Mouse (Mus musculus) spleen, postnatal 10 days (tissue): ENCODE measurements around the gene Mark1.

Experiments
- DNase-seq, 2 experiments: peaks; one replicate each; pipeline ENCODE4 v3.0.0; 2021 to 2022; ENCODE audit warnings: low spot score in 2 of 2

The Mark1 gene

DNA sequence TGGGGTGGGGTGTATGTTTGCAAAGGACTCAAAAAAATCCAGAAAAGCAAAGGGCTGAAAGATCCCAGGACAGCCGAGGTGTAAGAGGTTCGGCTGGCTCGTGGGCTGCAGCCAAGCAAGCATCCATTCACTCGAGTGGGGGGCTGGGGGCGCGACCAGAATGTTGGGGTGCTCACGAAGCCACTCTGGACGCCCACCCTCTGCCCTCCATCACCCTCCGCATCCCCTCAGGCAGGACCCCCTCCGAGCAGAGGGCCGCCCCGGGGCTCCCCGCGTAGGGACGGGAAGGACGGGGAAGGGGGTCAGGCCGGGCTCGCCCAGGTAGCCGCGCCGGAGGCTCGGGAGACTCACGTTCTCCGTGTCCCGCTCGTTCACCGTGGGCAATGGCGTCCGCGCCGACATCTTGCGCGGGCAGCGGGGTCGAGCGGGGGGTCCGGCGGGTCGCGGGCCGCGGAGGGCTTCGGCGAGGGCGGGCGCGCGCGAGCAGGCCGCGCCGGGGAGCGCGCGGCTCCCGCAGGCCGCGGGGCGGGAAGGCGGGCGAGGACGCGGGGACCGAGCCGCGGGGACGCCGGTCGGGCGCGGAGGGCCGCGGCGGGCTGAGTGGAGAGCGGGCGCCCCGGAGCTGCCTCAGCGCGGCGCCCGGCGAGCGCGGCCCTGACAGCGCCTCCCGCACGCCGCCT, at the start of gene Mark1:
TSS of gene Mark1 (minus strand) at position 500 of the 680 bp plus-strand sequence.
- no peak for DNase-seq

DNA sequence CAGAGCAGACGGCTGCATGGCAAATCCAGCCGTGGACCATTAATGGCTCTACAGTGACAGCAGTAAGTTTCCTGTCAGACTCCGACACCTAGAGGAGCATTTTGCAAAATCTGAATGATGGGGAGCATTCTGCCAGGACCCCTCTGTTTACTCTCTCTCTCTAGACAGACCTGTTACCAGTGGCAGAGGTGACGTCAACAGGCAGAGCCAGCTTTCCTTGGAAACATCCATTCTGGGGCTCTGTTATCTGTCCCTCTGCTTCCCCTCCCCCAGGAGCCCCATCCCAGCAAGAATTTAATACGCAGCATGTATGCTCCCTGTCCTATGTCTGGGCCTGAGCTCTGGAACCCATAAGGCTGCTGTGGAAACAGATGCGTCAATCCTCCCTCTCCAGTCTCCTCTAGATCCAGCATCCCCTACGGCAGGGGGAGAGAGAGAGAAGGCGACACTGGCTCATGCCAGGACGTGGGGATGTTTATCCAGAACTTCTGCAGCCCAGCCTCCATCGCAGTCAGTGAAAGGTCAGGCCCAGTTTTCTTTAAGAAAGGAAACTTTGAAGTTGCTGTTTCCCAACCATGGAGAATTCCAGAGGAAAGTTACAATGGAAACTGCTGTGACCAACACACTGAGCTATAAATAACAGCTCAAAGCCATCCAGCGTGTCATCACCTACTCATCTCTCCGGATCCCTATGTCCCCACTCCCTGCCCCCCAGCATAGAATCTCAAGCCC, 48.3 kb upstream of the Mark1 start:
- no peak for DNase-seq

- no peak for DNase-seq
Observed at GRCm38 (mm10) chr1:185046513-185046912, 47.1 kb upstream of the Mark1 start.

DNA sequence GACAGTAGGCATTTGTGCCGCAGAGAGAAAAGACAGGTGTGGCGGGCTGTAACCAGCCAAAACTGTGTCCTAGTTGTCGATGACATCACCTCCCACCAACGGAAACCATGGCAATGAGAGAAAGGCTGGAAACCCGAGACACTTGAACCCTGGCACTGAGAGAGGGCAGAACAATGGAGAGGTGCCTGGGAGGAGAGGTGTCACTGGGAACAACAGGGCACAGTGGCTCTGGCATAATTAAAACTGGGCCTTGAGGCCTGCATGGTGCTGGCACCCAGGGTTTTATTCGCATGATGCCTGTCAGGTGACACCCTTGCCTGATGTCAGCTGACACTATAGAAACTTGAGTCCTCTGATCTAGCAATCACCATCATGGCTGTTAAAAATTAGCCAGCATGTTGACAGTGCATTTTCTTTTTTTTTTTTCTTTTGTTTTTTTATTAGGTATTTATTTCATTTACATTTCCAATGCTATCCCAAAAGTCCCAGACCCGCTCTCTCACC, 38.9 kb upstream of the Mark1 start:
- DNase-seq, result no peak

DNA sequence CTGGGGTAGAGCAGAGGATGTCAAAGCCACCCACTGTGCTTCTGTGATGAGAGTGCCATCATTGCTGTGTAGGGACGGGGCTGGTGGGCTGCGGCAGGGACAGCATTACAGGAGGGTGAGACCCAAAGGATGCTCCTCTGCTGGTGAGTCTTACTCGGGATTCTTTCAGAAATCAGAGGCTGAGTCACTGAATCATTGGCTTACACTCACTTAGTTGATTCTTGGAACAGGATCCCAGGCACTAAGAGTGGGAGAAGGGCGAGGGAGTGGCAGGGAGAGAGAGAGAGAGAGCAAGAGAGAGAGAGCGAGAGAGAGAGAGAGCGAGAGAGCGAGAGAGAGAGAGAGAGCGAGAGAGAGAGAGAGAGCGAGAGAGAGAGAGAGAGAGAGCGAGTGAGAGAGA, 31.2 kb upstream of the Mark1 start:
- no peak for DNase-seq

DNA sequence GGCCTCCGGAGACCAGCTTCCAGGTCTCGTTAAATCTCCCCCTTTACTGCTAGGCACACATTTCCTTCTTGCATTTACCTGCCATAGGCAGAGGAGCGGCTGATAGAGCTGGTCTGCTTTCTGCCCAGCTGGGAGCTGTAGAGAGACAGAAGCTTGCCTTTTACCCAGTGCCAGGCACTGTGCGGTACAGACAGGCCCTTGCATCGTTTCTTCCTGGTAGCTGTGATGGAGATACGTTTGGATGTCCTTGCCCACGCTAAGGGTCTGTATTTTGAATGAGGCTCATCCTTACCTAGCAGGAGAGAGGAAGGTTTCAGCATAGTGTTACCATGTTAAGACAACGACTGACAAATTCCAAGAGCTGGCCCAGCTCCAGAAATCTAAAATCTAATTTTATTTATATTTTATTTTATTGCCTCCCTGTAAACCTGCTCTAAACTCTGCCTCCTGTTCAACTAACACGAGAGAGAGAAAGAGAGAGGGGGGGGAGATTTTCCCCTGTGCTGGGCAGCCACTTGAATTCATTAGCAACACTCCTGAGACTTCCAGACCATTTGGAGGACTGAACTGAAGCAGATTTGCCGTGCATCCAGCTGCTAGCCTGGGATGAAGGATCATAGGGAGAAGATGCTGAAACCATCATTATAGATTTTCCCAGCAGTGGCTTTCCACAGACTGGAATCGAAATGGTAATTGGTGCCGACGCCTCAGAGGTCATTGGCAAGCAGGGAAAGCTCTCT, 21.2 kb upstream of the Mark1 start:
- DNase-seq, result no peak

DNA sequence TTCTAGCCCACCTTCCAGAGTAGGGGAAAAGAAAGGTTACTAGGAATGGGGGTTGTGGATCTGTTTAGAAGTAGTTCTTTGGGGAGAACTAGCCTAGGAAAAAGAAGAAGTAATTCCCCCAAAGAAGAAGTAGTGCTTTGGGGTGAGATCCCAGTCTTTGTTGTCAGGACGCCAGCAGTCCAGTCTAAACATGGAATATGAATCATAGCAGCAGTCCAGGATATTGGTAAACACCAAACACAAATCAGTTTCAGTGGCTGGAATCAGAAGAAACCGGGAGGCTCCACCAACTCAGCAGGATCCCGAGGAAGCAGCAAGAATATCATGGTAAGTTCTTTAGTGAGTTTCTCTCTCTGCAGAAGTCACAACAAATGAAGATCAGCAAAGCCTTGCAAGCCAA, 13.2 kb upstream of the Mark1 start:
- DNase-seq, result no peak

GRCm38 (mm10) chr1:185007066-185007465, 7.7 kb upstream of the Mark1 start:
- DNase-seq, result no peak

DNA sequence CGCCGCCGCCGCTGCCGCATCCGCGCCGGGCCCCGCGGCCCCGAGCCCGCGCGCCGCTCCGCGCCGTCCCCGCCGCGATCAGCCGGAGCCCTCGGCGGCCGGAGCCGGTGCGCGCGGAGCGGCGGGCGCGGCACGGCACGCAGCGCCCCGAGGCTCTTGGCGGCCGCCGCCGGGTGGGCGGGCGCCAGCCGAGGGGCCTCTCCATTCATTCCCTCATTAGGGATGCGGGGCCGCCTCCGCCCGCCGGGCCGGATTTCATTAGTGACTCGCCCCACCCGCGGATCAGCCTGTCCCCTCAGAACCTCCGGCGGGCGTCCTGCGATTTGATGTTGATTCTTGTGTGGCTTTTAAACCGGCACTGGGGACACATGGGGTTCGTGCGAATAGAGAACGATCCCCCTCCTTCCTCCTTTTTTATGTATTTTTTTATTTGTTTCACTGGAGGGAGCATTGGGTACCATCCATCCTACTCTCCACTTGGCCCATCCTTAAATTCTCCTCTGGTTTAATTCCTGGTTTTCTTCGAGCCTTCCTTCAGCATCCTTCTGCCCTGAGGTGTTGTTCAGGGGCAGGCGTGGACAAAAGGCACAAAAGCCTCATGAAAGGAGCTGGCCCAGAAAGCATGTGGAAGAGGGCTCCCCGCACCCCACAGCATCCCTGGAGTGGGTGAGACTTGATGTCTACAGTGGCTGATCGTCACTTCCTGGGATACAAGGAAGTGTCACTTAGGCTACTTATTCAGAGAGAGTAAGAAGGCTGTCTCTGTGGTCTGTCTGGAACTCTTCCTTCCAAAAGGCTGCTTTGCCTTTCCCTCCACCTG, 620 bp upstream of the Mark1 start:
- DNase-seq, result no peak

DNA sequence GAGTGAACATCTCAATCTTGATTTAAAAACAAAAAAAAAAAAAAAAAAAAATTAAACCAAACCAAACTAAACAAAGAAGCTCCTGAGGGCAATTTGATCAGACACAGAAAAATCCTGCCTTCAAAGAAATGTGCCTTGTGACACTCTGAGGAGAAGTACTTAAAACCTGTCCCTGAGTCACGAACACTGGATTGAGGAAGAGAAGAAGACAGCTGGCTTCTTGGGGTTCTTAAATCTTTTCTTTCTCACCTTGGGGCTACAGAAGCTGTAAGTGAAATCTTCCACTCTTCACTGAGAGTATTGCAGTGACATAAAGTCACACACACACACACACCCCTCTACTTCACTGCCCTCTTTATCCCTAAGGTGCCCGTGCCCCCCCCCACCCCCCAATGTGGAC, 739 bp downstream of the Mark1 start:
- no peak for DNase-seq

- DNase-seq, result no peak
Observed at GRCm38 (mm10) chr1:184998161-184998560, 1.2 kb downstream of the Mark1 start.

GRCm38 (mm10) chr1:184997466-184997865, 1.9 kb downstream of the Mark1 start:
- no peak for DNase-seq

DNA sequence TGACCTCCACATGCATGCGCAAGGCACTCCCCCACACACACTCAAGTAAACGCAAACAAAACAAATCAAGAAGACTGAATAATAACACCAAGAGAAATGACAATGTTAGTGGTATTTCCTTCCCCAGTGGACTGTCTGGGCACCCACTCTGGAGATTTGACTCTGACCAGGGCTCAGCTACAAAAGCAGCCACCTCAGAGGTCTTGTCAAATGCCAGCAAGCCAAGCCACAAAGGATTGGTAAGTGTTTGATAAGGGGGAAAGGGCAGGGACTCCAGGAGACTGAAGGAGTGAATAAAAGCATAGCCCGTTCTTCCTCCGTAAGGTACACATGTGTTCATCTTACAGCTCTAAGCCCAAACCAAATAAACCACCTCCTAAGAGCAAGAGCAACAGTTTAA, 4.0 kb downstream of the Mark1 start:
- DNase-seq, result no peak

- no peak for DNase-seq
Observed at GRCm38 (mm10) chr1:184991191-184991590, 8.2 kb downstream of the Mark1 start.

DNA sequence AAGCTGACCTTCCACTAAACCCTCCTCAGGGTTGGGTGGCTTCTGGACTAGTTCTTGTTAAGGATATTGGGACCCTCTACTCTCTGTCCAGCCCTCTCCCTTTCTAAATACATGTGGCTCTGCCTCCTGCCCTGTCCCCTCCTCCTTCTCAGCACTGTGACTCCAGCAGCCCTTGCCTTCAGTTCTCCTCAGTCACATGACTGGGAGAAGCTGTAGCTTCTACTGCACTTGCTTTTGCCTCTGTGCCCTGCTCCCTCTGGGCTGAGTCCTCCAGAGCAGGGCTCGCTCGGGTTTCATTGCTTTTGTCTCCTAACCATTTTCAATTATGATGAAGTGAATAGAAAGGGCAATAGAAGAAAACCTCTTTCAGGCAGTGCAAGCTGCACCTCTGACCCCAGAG, 12.6 kb downstream of the Mark1 start:
- no peak for DNase-seq

DNA sequence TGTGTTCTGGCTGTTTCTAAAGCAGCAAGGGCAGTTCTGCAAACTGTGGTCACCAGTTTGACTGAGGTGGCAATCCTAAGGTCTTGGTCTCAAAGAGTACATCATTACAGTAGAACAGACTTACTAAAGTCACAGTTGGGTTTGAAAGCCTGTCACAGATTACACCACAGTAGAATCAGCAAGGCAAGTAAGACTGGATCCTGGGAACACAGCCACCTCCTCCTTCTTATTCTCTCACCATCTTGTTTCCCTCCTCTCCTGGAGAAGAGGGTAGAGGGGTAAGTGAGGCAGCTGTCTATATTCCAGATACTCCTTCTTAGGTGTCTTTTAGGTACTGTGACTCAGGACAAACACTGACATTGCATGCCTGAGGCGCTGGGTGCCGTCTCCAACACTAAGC, 14.6 kb downstream of the Mark1 start:
- no peak for DNase-seq

- DNase-seq, result no peak
Observed at GRCm38 (mm10) chr1:184983751-184984150, 15.6 kb downstream of the Mark1 start.

GRCm38 (mm10) chr1:184972214-184972776, 27.1 kb downstream of the Mark1 start:
- DNase-seq, result no peak

DNA sequence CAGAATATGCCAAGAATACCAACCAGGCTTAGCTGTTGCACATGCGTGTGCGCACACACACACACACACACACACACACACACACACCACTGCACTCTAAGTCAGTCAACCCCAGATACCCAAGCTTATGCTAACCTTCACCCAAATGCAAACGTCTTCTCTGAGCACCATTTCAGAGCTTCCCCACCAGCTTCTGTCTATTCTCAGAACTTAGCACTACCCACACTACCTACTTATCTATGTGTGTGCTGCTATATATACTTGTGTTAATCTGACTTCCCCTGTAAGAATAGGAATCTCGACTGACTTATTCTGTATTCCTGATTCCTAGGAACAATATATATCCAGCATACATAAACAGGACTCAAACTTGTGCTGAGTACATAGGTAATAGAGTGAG, 30.0 kb downstream of the Mark1 start:
- no peak for DNase-seq

DNA sequence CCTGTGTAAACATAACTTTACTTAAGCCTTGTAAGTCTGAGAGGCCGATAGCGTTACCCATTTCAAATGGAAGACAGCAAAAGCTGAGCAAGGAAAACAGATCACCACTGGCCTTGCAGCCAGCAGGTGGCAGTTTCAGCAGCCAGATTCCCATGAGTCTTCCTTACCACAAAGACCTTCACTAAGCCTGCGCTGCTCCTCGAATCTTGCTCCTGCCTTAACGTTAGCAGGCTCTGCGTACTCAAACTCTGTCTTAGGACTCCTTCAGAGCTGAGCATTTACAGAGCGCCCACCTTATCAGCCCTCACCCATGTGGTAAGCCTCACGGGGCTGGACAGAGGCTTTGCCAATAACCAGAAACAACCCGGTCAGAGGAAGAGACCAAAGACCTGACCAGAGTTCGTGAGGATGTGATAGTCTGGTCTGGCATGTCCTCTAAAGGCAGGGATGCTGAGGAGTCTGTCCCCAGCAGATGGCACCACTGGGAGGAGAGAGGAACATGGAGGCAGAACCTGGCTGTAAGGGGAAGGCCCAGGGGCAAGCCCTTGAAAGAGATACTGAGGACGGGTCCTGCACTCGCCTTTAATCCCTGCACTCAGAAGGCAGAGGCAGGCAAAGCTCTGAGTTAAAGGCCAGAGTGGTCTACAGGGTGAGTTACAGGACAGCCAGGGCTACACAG, 33.5 kb downstream of the Mark1 start:
- DNase-seq, result peak in 1 of 2 experiments; percentile 42
